Mouse (Mus musculus) ovary, adult 2 months (tissue): ENCODE data around the gene Sp9. TPM values are rescaled to one million over a fixed set of nuclear protein-coding genes. Genes with fewer than 3 reads are reported as not detected.

Experiments
- polyA plus RNA-seq: library from polyadenylated mRNA; depleted of rRNA; stranded (reverse); fragments of >200 nt; gene quantifications from 2 replicates; pipeline ENCODE4 v1.2.3, GENCODE M21; 2012; rRNA removed

The Sp9 gene
- polyA plus RNA-seq, result not detected in 2 replicates

GRCm38 (mm10) chr2:73271459-73272161 lies at the start of gene Sp9:
Gene Sp9 (plus strand): TSS chr2:73271925.

DNA sequence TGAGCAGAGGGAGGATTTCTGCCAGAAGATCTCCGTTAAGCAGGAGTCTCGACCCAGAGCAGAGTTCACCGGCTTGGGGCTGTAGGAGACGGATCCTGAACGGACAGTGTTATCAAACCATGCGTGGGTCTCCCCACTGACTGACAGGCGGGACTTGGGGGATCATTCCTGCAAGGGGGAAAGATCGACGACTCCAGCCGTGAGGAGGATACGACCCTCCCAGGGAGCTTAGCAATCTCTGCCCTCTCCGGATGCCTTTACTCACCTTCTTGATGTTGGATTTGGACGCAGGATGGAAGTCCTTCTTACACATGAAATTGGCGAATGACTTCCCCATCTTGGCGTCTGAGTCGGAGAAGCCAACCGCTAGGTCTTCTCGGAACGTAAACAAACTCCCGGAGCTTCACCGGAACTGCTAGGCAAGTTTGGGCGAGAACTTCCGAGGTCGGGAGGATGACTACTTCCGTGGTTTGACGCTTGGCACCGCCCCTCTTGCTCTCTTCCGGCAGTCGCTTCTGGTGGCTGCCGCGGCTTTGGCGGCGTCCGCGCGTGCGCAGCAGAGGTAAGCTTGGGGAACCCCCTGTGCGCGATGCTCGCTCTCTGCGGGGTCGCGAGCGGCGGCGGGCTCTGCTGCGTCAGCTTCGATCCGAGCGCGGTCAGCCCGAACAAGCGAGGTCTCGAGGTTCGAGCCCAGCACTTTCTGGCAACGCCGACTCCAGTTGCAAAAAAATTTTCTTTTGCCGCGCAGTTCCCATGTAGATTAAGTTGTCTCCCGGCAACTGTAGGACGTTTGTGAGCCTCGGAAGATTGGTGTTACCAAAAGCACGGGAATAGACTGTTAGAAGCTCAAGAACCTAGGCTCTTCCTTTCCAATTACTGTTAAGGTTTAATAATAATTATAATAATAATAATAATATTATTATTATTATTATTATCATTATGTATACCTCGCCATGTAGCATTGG lies 40.7 kb downstream of the Sp9 start, which contains the start of the genes Scrn3 and Cir1:
TSS of gene Scrn3 (plus strand) at position 450 of the 965 bp plus-strand sequence.
TSS of gene Cir1 (minus strand) at position 550 of the 965 bp plus-strand sequence.

Other genes starting within 250 kb of the Sp9 start
- 1.9 and 3.9 TPM in 2 replicates for gene Ola1, start 53.0 kb upstream of the Sp9 start, polyA plus RNA-seq
- 3.4 and 4.2 TPM in 2 replicates for gene Scrn3, start 40.7 kb downstream of the Sp9 start, polyA plus RNA-seq
- 0.84 and 1.4 TPM in 2 replicates for gene Cir1, start 40.8 kb downstream of the Sp9 start, polyA plus RNA-seq
- gene Gpr155, start 114.6 kb downstream of the Sp9 start, polyA plus RNA-seq, result 5.3 and 5.4 TPM in 2 replicates